Mouse (Mus musculus): ENCODE data around the gene Vps29.

GRCm38 (mm10) chr5:122325477-122325876, 28.7 kb upstream of the Vps29 start:
- TF ChIP-seq POLR2A (IDR thresholded peaks at IDR 0.05; ENCODE audit: control insufficient read depth, low read depth, low read length) (no peak), CTCF (IDR thresholded peaks at IDR 0.05; ENCODE audit: control insufficient read depth, insufficient read depth, insufficient replicate concordance, low read depth, low read length) (no peak)

Measured in testis, adult 2 months (tissue).